Mouse (Mus musculus) heart, adult 9 months (tissue): ENCODE measurements around the gene Ptpdc1.

Source experiments
- DNase-seq, 2 experiments: peaks; one replicate each; pipeline ENCODE4 v3.0.0; 2022; ENCODE audit warnings: low spot score in 2 of 2

Gene Ptpdc1

DNA sequence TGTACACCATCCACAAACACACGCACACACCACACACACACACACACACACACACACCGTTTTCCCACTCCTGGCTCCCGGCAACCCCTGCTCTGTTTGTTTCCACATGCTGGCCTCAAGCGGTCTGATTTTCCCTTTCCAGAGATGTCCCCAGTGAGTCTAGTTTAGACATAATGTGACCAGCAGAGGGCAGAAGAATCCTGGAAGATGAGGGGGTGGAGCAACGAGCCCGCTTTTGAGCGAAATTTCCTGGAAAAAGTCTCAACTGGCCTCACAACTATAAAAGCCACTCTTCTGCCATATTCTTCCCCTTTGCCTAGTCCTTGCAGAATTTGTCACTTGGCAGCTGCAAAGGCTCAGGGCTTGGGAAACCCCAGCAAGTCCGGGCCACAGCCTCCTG lies 30.2 kb upstream of the Ptpdc1 start:
- peak; percentile 44 to 62 for DNase-seq

DNA sequence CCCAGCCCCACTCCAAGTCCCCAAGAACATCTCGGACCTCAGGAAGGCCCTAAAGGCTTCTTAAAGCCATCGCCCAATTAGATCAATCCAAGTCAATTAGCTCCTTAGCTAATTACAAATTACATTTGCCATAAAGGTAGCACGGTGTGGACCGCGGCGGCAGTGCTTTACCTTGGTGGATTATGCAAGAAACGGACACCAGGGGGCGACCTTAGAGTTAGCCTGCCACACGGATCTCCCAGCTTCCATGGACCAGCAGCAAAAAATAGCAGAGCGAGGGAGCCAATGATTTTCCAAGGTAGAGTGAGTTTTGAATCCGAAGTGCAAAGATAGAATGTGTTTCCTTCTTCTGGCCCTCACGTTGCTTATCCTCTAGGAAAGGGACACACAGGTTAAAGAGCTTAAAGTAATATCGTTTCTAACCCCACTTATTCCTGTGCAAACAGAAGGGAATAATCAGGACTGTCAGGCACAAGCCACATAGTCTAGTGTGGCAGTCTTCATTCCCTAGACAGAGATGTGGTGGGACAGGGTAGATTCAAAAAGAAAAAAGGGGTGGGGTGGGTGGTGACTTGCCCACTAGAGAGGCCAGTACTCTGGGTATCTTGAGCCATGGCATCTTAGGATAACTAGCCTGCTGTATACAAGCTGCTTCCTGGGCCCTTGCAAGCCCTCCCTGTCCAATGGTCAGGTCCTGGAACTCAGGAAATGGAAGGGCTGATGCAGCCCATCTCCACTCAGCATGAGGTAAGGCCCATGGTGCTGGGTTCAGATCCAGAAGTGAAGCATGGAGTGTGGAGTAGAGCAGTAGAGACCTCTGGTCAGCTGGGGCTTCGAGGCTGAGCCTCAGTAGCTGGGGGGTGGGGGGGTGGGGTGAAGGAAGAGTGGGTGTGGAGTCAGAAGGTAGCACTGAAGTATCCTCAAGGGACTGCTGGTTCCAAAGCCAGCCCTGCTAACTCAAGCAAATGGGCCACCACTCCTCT lies 28.6 kb upstream of the Ptpdc1 start:
- DNase-seq, result peak in 1 of 2 experiments; percentile 47

DNA sequence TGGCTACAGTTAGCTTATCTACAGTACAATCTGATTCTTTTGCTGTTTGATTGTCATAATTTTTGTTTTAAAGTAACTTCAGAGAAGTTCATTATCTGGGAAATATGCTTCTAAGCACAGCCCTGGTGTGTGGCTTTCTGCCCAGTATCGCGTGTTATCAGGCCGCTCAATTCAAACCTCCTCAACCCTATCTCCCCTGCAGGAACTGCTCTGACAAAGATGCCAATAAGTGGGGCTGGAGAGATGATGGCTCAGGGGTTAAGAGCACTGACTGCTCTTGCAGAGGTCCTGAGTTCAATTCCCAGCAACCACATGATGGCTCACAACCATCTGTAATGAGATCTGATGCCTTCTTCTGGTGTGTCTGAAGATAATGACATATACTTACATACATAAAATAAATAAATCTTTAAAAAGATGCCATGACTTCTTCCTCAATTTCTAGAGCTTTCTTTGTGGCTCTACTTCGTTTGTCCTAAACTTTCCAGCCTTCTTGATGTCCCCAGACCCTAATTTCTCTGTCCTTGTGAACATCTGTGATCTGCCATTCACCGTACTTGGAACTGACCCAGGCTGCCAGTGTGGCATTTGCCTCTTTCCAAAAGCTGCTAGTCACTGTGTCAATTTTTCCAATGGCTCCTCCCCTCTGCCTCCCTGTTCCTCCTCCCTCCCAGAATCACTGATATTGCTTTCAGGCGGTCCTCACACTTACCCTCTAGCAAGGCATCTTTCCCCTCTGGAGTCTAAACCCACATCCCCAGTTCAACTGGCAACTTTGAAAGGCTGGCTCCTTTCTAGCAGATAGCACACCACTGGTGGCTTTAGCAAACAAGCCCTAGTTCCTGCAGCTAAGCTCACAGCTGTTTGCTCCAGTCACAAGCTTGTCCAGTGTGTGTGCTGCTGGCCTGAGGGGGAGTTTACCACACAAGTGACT lies 25.9 kb upstream of the Ptpdc1 start:
- no peak for DNase-seq

GRCm38 (mm10) chr13:48650615-48651014 lies 25.2 kb upstream of the Ptpdc1 start:
- no peak for DNase-seq

DNA sequence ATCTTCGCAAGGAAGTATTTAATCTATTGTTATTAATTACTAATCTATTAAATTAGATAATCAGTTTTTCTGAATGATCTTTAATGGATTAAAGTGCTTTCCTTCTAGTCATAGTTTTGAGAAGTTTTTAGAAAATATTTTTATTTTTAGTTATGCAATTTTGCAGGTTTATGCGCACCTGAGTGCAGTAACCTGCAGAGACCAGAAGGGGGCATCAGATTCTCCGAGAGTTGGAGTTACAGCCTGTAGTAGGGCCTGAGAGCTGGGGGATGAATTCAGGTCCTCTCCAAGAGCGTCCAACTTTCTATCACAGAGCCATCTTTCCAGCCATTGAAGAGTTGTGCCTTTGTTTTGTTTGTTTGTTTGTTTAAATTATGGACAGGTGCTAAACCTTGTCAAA lies 21.2 kb upstream of the Ptpdc1 start:
- DNase-seq, result no peak

DNA sequence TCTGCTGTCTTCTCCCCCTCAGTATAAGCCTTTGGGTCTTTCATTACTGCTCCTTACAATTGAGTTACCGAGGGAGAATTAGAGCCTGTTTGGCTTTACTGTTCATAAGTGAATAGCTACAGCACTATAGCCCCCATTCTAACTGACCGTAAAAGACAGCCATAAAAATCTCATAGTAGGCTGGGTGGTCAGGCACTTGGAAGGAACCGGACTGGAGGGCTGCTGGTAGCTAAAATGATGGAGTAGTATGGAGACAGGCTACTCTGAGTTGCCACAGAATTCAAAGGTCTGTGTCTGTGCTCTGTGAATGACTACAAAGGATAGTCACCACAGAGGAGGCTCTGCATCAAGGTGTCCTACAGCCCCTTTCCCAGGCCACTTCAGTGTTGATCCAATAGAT lies 18.5 kb upstream of the Ptpdc1 start:
- no peak for DNase-seq

DNA sequence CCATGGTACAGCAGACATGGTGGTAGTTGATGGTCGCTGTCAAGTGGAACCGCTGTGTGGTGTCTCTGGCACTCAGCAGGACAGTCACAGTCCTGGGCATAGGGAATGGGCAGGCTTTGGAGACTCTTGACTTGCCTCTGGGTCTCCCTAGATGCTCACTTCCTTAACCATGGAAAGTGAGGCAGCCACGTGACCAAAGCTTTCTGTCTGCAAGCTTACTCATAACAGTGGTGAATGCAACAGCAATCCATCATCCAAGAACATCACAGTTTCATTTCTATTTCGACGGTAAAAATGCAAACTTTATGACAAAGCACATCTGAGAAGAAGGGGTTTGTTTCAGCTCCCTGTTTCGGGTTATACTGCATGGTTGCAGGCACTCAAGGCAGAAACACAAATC lies 17.6 kb upstream of the Ptpdc1 start:
- DNase-seq, result no peak

DNA sequence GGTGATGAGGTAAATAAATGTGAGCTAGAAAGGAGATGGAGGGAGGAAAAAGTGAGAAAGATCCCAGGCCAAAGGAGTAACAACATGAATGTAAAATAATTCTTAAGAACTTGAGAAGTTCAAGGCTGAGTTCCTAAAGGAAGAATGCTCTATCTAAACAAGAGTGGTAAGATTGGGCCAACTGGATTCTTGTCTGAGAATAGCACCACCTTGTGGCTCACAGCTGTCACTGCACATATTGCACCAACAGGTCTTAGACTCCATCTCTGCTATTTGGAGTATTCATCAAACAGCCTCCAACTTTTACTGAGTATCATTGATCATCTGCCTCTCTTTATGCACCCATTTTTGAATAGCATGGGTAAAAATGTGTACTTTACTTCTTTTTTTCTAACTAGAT lies 14.1 kb upstream of the Ptpdc1 start:
- peak in 1 of 2 experiments; percentile 66 for DNase-seq

- no peak for DNase-seq
Observed at GRCm38 (mm10) chr13:48637706-48638105, 12.2 kb upstream of the Ptpdc1 start.

GRCm38 (mm10) chr13:48631691-48632090 lies 6.2 kb upstream of the Ptpdc1 start:
- DNase-seq, result no peak

- no peak for DNase-seq
Observed at GRCm38 (mm10) chr13:48624968-48625398, 481 bp downstream of the Ptpdc1 start.

DNA sequence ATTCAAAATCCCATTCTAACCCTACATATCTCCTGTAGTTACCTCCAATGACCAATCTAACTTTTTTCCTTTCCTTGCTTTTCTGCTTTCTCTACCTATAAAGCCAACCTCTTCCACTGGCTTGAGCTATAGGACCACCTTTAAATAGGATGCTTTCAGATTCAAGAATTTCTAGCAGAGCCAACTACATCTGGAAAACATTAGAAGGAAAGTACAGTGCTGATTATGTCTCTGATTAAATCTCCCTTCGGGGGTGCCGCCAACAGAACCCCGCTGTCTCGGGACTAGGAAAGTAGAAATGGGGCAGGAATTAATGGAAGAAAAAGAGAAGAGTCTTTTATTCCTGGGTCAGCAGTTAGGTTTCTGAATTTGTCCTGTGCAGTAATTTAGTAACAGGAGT lies 6.6 kb downstream of the Ptpdc1 start:
- no peak for DNase-seq

DNA sequence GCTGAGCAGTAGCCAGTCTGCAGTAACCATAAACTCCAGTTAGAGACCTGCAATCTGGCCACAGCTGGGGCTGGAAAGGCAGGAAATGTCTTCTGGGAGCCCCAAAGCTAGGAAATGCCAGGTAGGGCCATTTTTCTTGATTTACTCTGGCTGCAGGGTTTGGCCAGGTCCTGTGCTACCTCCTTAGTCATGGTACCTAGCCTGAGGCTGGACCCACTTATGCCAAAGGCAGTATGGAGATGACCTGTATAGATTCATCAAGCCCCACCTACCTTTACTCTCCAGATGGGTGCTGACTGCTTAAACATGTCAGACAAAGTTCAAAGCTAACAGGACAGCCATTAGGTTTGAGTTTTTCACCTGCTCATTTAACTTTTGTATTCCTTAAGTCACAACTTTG lies 7.7 kb downstream of the Ptpdc1 start:
- no peak for DNase-seq

DNA sequence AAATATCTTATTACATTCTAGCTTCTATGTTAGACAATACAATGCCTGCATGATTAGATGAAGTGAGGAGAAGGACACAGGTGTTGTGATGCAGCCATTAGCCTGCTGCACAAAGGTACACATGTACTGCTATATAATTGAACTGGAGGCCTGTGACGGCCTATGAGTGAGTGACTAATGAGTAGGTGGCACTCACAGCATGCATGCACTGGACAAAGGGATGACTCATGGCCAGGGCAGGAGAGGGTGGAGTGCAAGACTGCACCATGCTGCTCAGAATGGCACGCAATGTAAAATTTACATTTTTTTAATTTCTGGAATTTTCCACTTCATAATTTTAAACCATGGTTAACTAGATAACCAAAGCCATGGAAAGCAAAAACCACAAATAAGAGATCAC lies 10.9 kb downstream of the Ptpdc1 start:
- DNase-seq, result no peak

- no peak for DNase-seq
Observed at GRCm38 (mm10) chr13:48609106-48609505, 16.4 kb downstream of the Ptpdc1 start.

- DNase-seq, result no peak
Observed at GRCm38 (mm10) chr13:48604591-48604990, 20.9 kb downstream of the Ptpdc1 start.

DNA sequence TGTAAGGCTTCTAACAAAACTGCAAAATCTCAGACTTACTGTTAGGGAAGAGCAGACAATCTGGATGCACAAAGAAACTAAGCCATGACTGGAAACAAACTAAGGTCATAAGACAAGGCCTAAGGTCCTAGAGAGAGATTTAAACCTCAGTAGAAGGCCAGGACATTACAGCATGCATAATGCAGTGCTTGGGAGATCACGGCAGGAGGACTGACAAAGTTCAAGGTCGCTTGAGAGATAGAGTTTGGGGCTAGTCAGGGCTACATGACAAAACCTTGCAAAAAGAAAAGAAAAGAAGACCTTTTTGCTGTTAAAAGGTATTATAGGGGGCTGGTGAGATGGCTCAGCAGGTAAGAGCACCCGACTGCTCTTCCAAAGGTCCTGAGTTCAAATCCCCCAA lies 22.2 kb downstream of the Ptpdc1 start:
- DNase-seq, result no peak

- no peak for DNase-seq
Observed at GRCm38 (mm10) chr13:48594605-48595004, 30.9 kb downstream of the Ptpdc1 start.

- no peak for DNase-seq
Observed at GRCm38 (mm10) chr13:48594031-48594430, 31.4 kb downstream of the Ptpdc1 start.

- DNase-seq, result no peak
Observed at GRCm38 (mm10) chr13:48593181-48593580, 32.3 kb downstream of the Ptpdc1 start.

DNA sequence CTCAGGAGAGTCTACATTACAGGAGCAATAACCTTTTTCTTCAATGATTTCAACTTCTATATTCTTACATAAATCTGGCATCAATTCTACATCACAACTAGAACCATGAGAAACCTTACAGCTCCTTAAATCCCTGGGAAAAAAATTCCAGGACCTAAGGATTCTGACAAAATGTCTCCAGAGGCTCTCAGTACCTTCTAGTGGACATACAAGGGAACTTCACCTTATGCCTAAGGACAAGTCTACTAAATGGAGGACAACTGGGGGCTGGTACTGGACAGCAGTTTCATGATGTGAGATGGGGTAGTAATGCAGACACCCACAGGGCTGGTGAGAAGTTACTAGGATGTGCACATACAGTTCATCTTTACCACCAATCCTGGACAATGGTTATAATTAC lies 34.7 kb downstream of the Ptpdc1 start:
- DNase-seq, result no peak

GRCm38 (mm10) chr13:48587354-48587753 lies 38.1 kb downstream of the Ptpdc1 start:
- DNase-seq, result no peak
